Mouse (Mus musculus): Measurements from ENCODE around the gene Kcnt1. TPM values are rescaled to one million over a fixed set of nuclear protein-coding genes. Genes with fewer than 3 reads are reported as not detected.

Kcnt1 gene
- 3.7 and 5.5 TPM in 2 replicates for polyA plus RNA-seq (2012; rRNA removed)

DNA sequence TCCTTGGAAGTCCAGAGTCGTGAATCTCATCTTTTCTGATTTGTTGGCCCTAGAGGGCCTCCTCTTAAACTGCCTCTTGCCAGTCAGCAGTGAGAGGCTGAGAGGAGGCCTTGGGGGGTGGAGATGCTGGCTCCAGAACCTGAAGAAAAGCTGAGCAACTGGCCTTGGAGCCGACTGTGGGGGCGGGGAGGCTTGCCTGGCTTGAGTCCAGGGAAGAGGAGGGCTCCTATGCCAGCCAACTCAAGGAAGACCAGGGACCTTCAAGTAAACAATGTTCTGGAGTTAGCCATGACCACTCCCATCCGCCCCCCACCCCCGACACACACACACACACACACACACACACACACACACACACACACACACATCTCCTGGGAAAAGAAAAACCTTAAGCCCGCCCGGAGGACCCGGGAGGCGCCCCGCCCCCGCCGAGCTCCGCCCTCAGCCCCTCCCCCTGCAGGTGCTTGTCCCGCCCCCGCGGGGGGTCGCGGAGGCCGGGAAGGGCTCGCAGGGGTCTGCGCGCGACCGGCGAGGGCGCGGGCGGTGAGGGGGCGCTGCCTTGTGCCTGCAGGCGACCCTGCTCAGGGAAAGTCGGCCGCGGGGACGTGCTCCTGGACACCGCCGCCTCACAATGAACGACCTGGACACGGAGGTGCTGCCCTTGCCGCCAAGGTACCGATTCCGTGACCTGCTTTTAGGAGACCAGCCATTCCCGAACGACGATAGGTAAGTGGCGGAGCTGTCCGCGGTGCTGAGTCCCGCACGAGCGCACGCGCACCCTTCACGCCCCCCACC, at the start of gene Kcnt1:
Kcnt1 (plus strand) TSS at position 398 of the 795 bp plus-strand sequence.

GRCm38 (mm10) chr2:25815748-25816147, 47.8 kb upstream of the Kcnt1 start, which contains the start of gene Glt6d1:
TSS of gene Glt6d1 (minus strand) at chr2:25815848.

GRCm38 (mm10) chr2:25822806-25823205, 40.7 kb upstream of the Kcnt1 start, which contains the start of gene Lcn9:
TSS of gene Lcn9 (plus strand) at chr2:25823153.

DNA sequence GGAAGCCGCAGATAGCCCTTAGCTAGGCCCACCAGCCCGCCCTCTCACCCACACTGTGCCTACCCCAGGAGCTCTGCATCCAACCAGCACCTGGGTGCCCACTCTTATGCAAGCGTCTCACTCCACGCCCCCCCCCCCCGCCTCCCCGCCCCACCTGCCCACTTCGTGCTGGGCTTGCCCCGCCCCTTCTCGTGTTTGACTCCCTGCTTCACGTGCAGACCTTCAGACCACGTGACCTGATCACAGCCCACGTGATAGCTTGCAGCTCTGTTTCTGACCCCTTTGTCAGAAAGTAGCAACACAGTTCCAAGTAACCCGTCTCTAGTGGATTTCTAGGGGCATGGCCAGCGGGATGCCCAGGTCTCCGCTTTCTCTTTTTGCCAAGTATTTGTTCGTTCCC, 16.3 kb upstream of the Kcnt1 start, which contains the start of gene Sohlh1:
Sohlh1 (minus strand) TSS at position 23 of the 400 bp plus-strand sequence.

Other genes with a start within 250 kb of the Kcnt1 start
- gene Ccdc183, start 246.1 kb upstream of the Kcnt1 start, polyA plus RNA-seq (2012; rRNA removed), result not detected in 2 replicates
- 9.4 and 18.8 TPM in 2 replicates for gene Tmem141, start 241.7 kb upstream of the Kcnt1 start, polyA plus RNA-seq (2012; rRNA removed)
- gene Fcna, start 235.7 kb upstream of the Kcnt1 start, polyA plus RNA-seq (2012; rRNA removed), result 1.5 and 3.7 TPM in 2 replicates
- not detected in 2 replicates for gene Lcn8, start 210.6 kb upstream of the Kcnt1 start, polyA plus RNA-seq (2012; rRNA removed)
- gene Lcn5, start 205.8 kb upstream of the Kcnt1 start, polyA plus RNA-seq (2012; rRNA removed), result not detected in 2 replicates
- not detected in 2 replicates for gene Lcn6, start 186.9 kb upstream of the Kcnt1 start, polyA plus RNA-seq (2012; rRNA removed)
- not detected in 2 replicates for gene Lcn10, start 181.0 kb upstream of the Kcnt1 start, polyA plus RNA-seq (2012; rRNA removed)
- not detected in 2 replicates for gene Obp2a, start 163.7 kb upstream of the Kcnt1 start, polyA plus RNA-seq (2012; rRNA removed)
- 37.1 and 43.2 TPM in 2 replicates for gene Bmyc, start 157.0 kb upstream of the Kcnt1 start, polyA plus RNA-seq (2012; rRNA removed)
- gene Obp2b, start 126.7 kb upstream of the Kcnt1 start, polyA plus RNA-seq (2012; rRNA removed), result not detected in 2 replicates
- gene Lcn3, start 98.2 kb upstream of the Kcnt1 start, polyA plus RNA-seq (2012; rRNA removed), result not detected in 2 replicates
- not detected in 2 replicates for gene Lcn11, start 86.7 kb upstream of the Kcnt1 start, polyA plus RNA-seq (2012; rRNA removed)
- gene Gm13539, start 81.5 kb upstream of the Kcnt1 start, polyA plus RNA-seq (2012; rRNA removed), result not detected in 2 replicates
- not detected in 2 replicates for gene Glt6d1, start 47.9 kb upstream of the Kcnt1 start, polyA plus RNA-seq (2012; rRNA removed)
- gene Lcn9, start 40.6 kb upstream of the Kcnt1 start, polyA plus RNA-seq (2012; rRNA removed), result not detected in 2 replicates
- not detected in 2 replicates for gene Sohlh1, start 16.5 kb upstream of the Kcnt1 start, polyA plus RNA-seq (2012; rRNA removed)
- 35.4 and 36.1 TPM in 2 replicates for gene Camsap1, start 119.5 kb downstream of the Kcnt1 start, polyA plus RNA-seq (2012; rRNA removed)
- 84.6 and 112 TPM in 2 replicates for gene Ubac1, start 158.0 kb downstream of the Kcnt1 start, polyA plus RNA-seq (2012; rRNA removed)

Measured in central nervous system, embryonic 11.5 days (tissue).